Mouse (Mus musculus) cortical plate, adult 2 months (tissue): ENCODE data around the gene Dusp15.

ENCODE experiments used
- CTCF ChIP-seq: fragments of 200-500 bp; IDR thresholded peaks from 2 replicates; pipeline ENCODE4 v1.5.1; 2011; ENCODE audit warnings: mild to moderate bottlenecking, control low read depth, low read length; ENCODE audit not compliant: insufficient read depth; ENCODE audit errors: extremely low read depth
- POLR2A ChIP-seq: fragments of 200-500 bp; IDR thresholded peaks from 2 replicates; pipeline ENCODE4 v1.6.1; 2011; ENCODE audit warnings: mild to moderate bottlenecking, low read length, control low read depth; ENCODE audit not compliant: insufficient read depth; ENCODE audit errors: extremely low read depth

GRCm38 (mm10) chr2:152895834-152896233 is 55.7 kb downstream of the Dusp15 start:
- no peak for TF ChIP-seq POLR2A
- no peak for TF ChIP-seq CTCF
